In the genomic region with DNA sequence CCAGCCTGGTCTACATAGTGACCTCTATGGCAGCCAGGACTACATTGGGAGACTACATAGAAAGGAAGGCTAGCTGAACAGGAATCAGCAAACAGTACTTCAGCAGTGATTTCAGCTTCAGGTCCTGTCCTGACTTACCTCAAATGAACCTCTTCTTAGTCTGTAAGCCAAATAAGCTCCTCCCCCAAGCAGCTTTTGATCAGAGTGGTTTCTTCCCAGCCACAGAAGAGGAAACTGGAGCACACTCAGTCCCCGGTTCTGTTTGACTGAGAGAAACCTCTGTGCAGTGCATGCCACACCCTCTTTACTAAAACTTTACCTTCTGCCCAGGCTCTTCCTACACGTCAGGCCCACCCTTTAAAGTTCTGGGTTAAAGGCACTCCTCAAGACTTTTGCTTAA, we compare ENCODE assay signal across 15 mouse cellular contexts.
DNase-seq lines count a peak whose midpoint lies in the region; ATAC-seq and TF ChIP-seq lines count a peak whose summit lies in the region.
"Had no signal": no experiment of that assay in that cellular context is flagged by ENCODE, and none has a peak within 500 bp of the region (broad histone marks: within the 10 kb centered on the region; RNA-seq: fewer than 3 reads in every experiment).

No protein-coding gene starts in this region.

- TF ChIP-seq EP300 in lung, postnatal 0 days (IDR thresholded peaks at IDR 0.05) = no peak

- DNase-seq in lung, postnatal 0 days (ENCODE audit: low spot score) = peak; percentile 49
- DNase-seq in natural killer cell, adult 2 months (ENCODE audit: low spot score in 2 of 2) = peak; percentile 7 to 18
- no peak for DNase-seq in heart, adult 18-20 months
- DNase-seq in frontal cortex, postnatal 25 days (ENCODE audit: low spot score in 2 of 2) = no peak
- DNase-seq in cerebellum, adult 9-10 months = no peak
- DNase-seq: adrenal gland, postnatal 25 days; cerebellum, postnatal 25 days; heart, postnatal 14 days; right cerebral cortex, adult 18-20 months had no signal

- H3K27me3 ChIP-seq in lung, postnatal 0 days (replicated peaks; ENCODE audit: insufficient read depth, low read length) = no peaks in the 10 kb centered on the region
- H3K27me3 ChIP-seq: embryonic facial prominence, embryonic 13.5 days; neural tube, embryonic 15.5 days had no signal

- H3K27ac ChIP-seq in lung, postnatal 0 days (ENCODE audit: low read length) = no peak overlapping the region
- H3K27ac ChIP-seq: embryonic facial prominence, embryonic 13.5 days; hindbrain, postnatal 0 days; neural tube, embryonic 15.5 days had no signal

- no peak for TF ChIP-seq CTCF in lung, postnatal 0 days (IDR thresholded peaks at IDR 0.05)

- 40% methylated on average over 2 of the region's 2 CpGs for WGBS in lung, postnatal 0 days

- no peak overlapping the region for H3K4me2 ChIP-seq in lung, postnatal 0 days (replicated peaks; ENCODE audit: low read depth, low read length)
- H3K4me2 ChIP-seq: embryonic facial prominence, embryonic 13.5 days; liver, embryonic 11.5 days; neural tube, embryonic 15.5 days had no signal

- H3K36me3 ChIP-seq in lung, postnatal 0 days (ENCODE audit: insufficient read depth, low read length) = no peaks in the 10 kb centered on the region
- H3K36me3 ChIP-seq: neural tube, embryonic 15.5 days had no signal

- no peak overlapping the region for H3K4me3 ChIP-seq in lung, postnatal 0 days (ENCODE audit: low read depth, low read length)
- H3K4me3 ChIP-seq: embryonic facial prominence, embryonic 13.5 days; neural tube, embryonic 15.5 days had no signal

- H3K4me1 ChIP-seq in lung, postnatal 0 days (ENCODE audit: insufficient read depth, low read depth, low read length) = no peaks in the 10 kb centered on the region

- no peaks in the 10 kb centered on the region for H3K9me3 ChIP-seq in lung, postnatal 0 days (ENCODE audit: low read length)
- H3K9me3 ChIP-seq: embryonic facial prominence, embryonic 13.5 days; neural tube, embryonic 15.5 days had no signal

- peak; percentile 78 for ATAC-seq in CD4-positive, CD25-positive, alpha-beta regulatory T cell, adult 4 months
- ATAC-seq in activated CD4-positive, CD25-positive, alpha-beta regulatory T cell, adult 4 months = peak; percentile 68
- peak; percentile 28; the same call in 1 of the 2 replicates for ATAC-seq in lung, postnatal 0 days
- ATAC-seq: hindbrain, postnatal 0 days had no signal

- H3K9ac ChIP-seq in lung, postnatal 0 days (replicated peaks; ENCODE audit: low read depth) = no peak overlapping the region
- H3K9ac ChIP-seq: embryonic facial prominence, embryonic 13.5 days; neural tube, embryonic 15.5 days had no signal

Comparison
In these comparisons a context has a peak if more than half of its experiments do, and no peak if none do; other contexts are left out.
1. ATAC-seq: peak in every context shown above with its lines; median percentile 78 in CD4-positive, CD25-positive, alpha-beta regulatory T cell, adult 4 months; 68 in activated CD4-positive, CD25-positive, alpha-beta regulatory T cell, adult 4 months; 28 in lung, postnatal 0 days.
2. DNase-seq: peak in lung, postnatal 0 days (single experiment) and natural killer cell, adult 2 months (2 of 2); none in heart, adult 18-20 months (0 of 2), frontal cortex, postnatal 25 days (0 of 2) and cerebellum, adult 9-10 months (single experiment).